8 mouse cellular contexts compared by ENCODE assay signal in genomic region chr9:27300698-27301097, GRCm38 (mm10). TPM values are rescaled to one million over a fixed set of nuclear protein-coding genes. Genes with fewer than 3 reads are reported as not detected.
DNase-seq lines count a peak whose midpoint lies in the region; ATAC-seq and TF ChIP-seq lines count a peak whose summit lies in the region.
"Had no signal": no experiment of that assay in that cellular context is flagged by ENCODE, and none has a peak within 500 bp of the region (broad histone marks: within the 10 kb centered on the region; RNA-seq: fewer than 3 reads in every experiment).

No protein-coding gene starts in this region.

- no peak for DNase-seq in lung, postnatal 0 days (ENCODE audit: low spot score)
- no peak for DNase-seq in lung, postnatal 25 days (ENCODE audit: low spot score)
- no peak for DNase-seq in forebrain, embryonic 11.5 days (ENCODE audit: low spot score)
- DNase-seq in thymus, adult 18-20 months: no peak
- DNase-seq in testis, postnatal 10 days (ENCODE audit: low spot score): no peak
- no peak for DNase-seq in B cell, adult 2 months
- DNase-seq: thymus, postnatal 4 days had no signal

- no peaks in the 10 kb centered on the region for H3K4me1 ChIP-seq in lung, postnatal 0 days (ENCODE audit: insufficient read depth, low read depth, low read length)
- peaks cover 14% of the 10 kb centered on the region; the same call in 1 of the 2 replicates for H3K4me1 ChIP-seq in forebrain, embryonic 11.5 days (replicated peaks; ENCODE audit: control insufficient read depth, insufficient read depth, low read length)
- peaks cover 47% of the 10 kb centered on the region for H3K4me1 ChIP-seq in limb, embryonic 12.5 days (replicated peaks)

- H3K36me3 ChIP-seq in lung, postnatal 0 days (ENCODE audit: insufficient read depth, low read length): no peaks in the 10 kb centered on the region
- H3K36me3 ChIP-seq in forebrain, embryonic 11.5 days (ENCODE audit: control insufficient read depth, insufficient read depth, low read length): no peaks in the 10 kb centered on the region
- H3K36me3 ChIP-seq in limb, embryonic 12.5 days: no peaks in the 10 kb centered on the region

- H3K27me3 ChIP-seq in lung, postnatal 0 days (replicated peaks; ENCODE audit: insufficient read depth, low read length): 0 out of 2 replicates have a peak, but pooled peaks cover 15% of the 10 kb centered on the region
- H3K27me3 ChIP-seq in forebrain, embryonic 11.5 days (ENCODE audit: control insufficient read depth, insufficient read depth, low read length): no peaks in the 10 kb centered on the region; the same call in 1 of the 2 replicates
- peaks cover 69% of the 10 kb centered on the region for H3K27me3 ChIP-seq in limb, embryonic 12.5 days

- no peak for TF ChIP-seq EP300 in lung, postnatal 0 days (IDR thresholded peaks at IDR 0.05)

- no peak overlapping the region for H3K27ac ChIP-seq in lung, postnatal 0 days (ENCODE audit: low read length)
- no peak overlapping the region for H3K27ac ChIP-seq in forebrain, embryonic 11.5 days (ENCODE audit: low read depth, low read length)
- H3K27ac ChIP-seq in limb, embryonic 12.5 days: no peak overlapping the region

- TF ChIP-seq CTCF in lung, postnatal 0 days (IDR thresholded peaks at IDR 0.05): no peak

- H3K9ac ChIP-seq in lung, postnatal 0 days (replicated peaks; ENCODE audit: low read depth): no peak overlapping the region
- peak overlapping the region; percentile 70 for H3K9ac ChIP-seq in forebrain, embryonic 11.5 days (ENCODE audit: low read length)
- no peak overlapping the region for H3K9ac ChIP-seq in limb, embryonic 12.5 days (replicated peaks)

- 8% methylated on average over 4 of the region's 4 CpGs for WGBS in lung, postnatal 0 days
- WGBS in forebrain, embryonic 11.5 days: 3% methylated on average over 4 of the region's 4 CpGs
- 10% methylated on average over 4 of the region's 4 CpGs for WGBS in limb, embryonic 12.5 days

- peak overlapping the region; percentile 77; the same call in 1 of the 2 replicates for H3K4me2 ChIP-seq in lung, postnatal 0 days (replicated peaks; ENCODE audit: low read depth, low read length)
- H3K4me2 ChIP-seq in forebrain, embryonic 11.5 days (ENCODE audit: low read depth, low read length, severe bottlenecking): peak overlapping the region; percentile 95
- peak overlapping the region; percentile 87 for H3K4me2 ChIP-seq in limb, embryonic 12.5 days

- H3K9me3 ChIP-seq in lung, postnatal 0 days (ENCODE audit: low read length): no peaks in the 10 kb centered on the region
- H3K9me3 ChIP-seq in forebrain, embryonic 11.5 days (ENCODE audit: control insufficient read depth, low read length): no peaks in the 10 kb centered on the region
- no peaks in the 10 kb centered on the region for H3K9me3 ChIP-seq in limb, embryonic 12.5 days

- peak overlapping the region; percentile 48; the same call in 1 of the 2 replicates for H3K4me3 ChIP-seq in lung, postnatal 0 days (ENCODE audit: low read depth, low read length)
- H3K4me3 ChIP-seq in forebrain, embryonic 11.5 days (ENCODE audit: low read depth, low read length): peak overlapping the region; percentile 68
- peak overlapping the region; percentile 65 for H3K4me3 ChIP-seq in limb, embryonic 12.5 days (replicated peaks)

- ATAC-seq in lung, postnatal 0 days: no peak
- no peak for ATAC-seq in forebrain, embryonic 11.5 days (replicated peaks; ENCODE audit: low FRiP score)
- no peak for ATAC-seq in limb, embryonic 12.5 days (ENCODE audit: insufficient number of reproducible peaks, insufficient read depth, low FRiP score, low TSS enrichment, low read depth)

RNA-seq across cellular contexts. Expression of gene Igsf9b, which starts 1.7 kb away (rescaled TPM):
- polyA plus RNA-seq in lung, postnatal 0 days (2015; fragmentation: Nextera tagmentation; extraction: Ambion mirVana): 1.4 TPM in 2 replicates
- 8.4 and 8.8 TPM in 2 replicates for polyA plus RNA-seq in forebrain, embryonic 11.5 days (2014; fragmentation: Nextera tagmentation; extraction: Ambion mirVana)
- polyA plus RNA-seq in limb, embryonic 12.5 days (2016; fragmentation: Nextera tagmentation; extraction: Ambion mirVana): 2.7 and 2.8 TPM in 2 replicates
